Mouse (Mus musculus) myocyte (in vitro differentiated cells): ENCODE measurements at regions not wholly inside any gene's neighbourhood (a gene's known extent, or its start where the extent isn't known, plus 50 kb on each side); places are given as distances from the start of the nearest gene placed in this dataset.

Experiments used
- CEBPB ChIP-seq: IDR thresholded peaks from 2 replicates; pipeline ENCODE4 v1.6.1; 2011; ENCODE audit warnings: mild to moderate bottlenecking, moderate library complexity; ENCODE audit not compliant: poor library complexity, insufficient read depth, severe bottlenecking
- MAX ChIP-seq: IDR thresholded peaks from one replicate; pipeline ENCODE4 v1.6.1; 2011; ENCODE audit warnings: low read depth, mild to moderate bottlenecking, control low read depth
- MYOG ChIP-seq, 3 experiments: IDR thresholded peaks; one replicate each; pipeline ENCODE4 v1.6.1; 2011; ENCODE audit warnings: control low read depth in 2 of 3, low read depth in 2 of 3, mild to moderate bottlenecking in 2 of 3; ENCODE audit not compliant: insufficient read length in 2 of 3, control insufficient read depth in 1 of 3, insufficient read depth in 1 of 3
- POLR2A ChIP-seq: IDR thresholded peaks from one replicate; pipeline ENCODE4 v1.6.1; 2011; ENCODE audit warnings: low read depth, mild to moderate bottlenecking, control low read depth, moderate library complexity; ENCODE audit not compliant: insufficient read length
- REST ChIP-seq: IDR thresholded peaks from one replicate; pipeline ENCODE4 v1.6.1; 2011; ENCODE audit warnings: mild to moderate bottlenecking, control low read depth, moderate library complexity; ENCODE audit not compliant: insufficient read depth, insufficient read length
- TCF12 ChIP-seq: IDR thresholded peaks from one replicate; pipeline ENCODE4 v1.6.1; 2011; ENCODE audit warnings: mild to moderate bottlenecking, control low read depth; ENCODE audit not compliant: poor library complexity, insufficient read depth, severe bottlenecking

GRCm38 (mm10) chr10:26544796-26545195, 169.0 kb upstream of the L3mbtl3 start:
- TF ChIP-seq MYOG (IDR thresholded peaks at IDR 0.05; ENCODE audit: control insufficient read depth in 1 of 3, insufficient read depth in 1 of 3, insufficient read length in 2 of 3, low read depth in 2 of 3): no peak
- TF ChIP-seq CEBPB: no peak
- no peak for TF ChIP-seq REST
- TF ChIP-seq MAX: no peak
- no peak for TF ChIP-seq POLR2A
- TF ChIP-seq TCF12: no peak
